Mouse (Mus musculus) C2C12 (cell line): ENCODE results near the gene Pef1. TPM values are rescaled to one million over a fixed set of nuclear protein-coding genes. Genes with fewer than 3 reads are reported as not detected.

Source experiments
- H3K27me3 ChIP-seq: one replicate; pipeline ENCODE4 v1.6.1; 2011; ENCODE audit not compliant: control insufficient read depth, insufficient read depth, insufficient read length
- H3K36me3 ChIP-seq: one replicate; pipeline ENCODE4 v1.6.1; 2011; ENCODE audit not compliant: control insufficient read depth, insufficient read depth
- H3K4me3 ChIP-seq: one replicate; pipeline ENCODE4 v1.5.1; 2011; ENCODE audit warnings: mild to moderate bottlenecking, control low read depth; ENCODE audit not compliant: poor library complexity, insufficient read depth, severe bottlenecking
- H3K79me2 ChIP-seq: one replicate; pipeline ENCODE4 v1.6.1; 2011; ENCODE audit not compliant: control insufficient read depth, insufficient read depth
- H3K79me3 ChIP-seq: one replicate; pipeline ENCODE4 v1.6.1; 2011; ENCODE audit warnings: low read depth, control low read depth
- H3ac ChIP-seq: one replicate; pipeline ENCODE3; 2011; ENCODE audit warnings: low read depth; ENCODE audit not compliant: control insufficient read depth, insufficient read length
- CEBPB ChIP-seq: IDR thresholded peaks from one replicate; pipeline ENCODE4 v1.6.1; 2011; ENCODE audit warnings: low read depth, mild to moderate bottlenecking, control low read depth, moderate library complexity
- CTCF ChIP-seq: IDR thresholded peaks from one replicate; pipeline ENCODE4 v1.5.1; 2011; ENCODE audit not compliant: control insufficient read depth, insufficient read depth, insufficient read length
- FOSL1 ChIP-seq: IDR thresholded peaks from one replicate; pipeline ENCODE4 v1.8.0; 2011; ENCODE audit warnings: mild to moderate bottlenecking, low read length; ENCODE audit not compliant: poor library complexity, insufficient read depth, severe bottlenecking
- MAX ChIP-seq: IDR thresholded peaks from one replicate; pipeline ENCODE4 v1.6.1; 2011; ENCODE audit warnings: mild to moderate bottlenecking, control low read depth
- MYOD1 ChIP-seq: IDR thresholded peaks from one replicate; pipeline ENCODE4 v1.6.1; 2011; ENCODE audit warnings: low read depth; ENCODE audit not compliant: control insufficient read depth, insufficient read length
- MYOG ChIP-seq: IDR thresholded peaks from one replicate; pipeline ENCODE4 v1.6.1; 2011; ENCODE audit not compliant: control insufficient read depth, insufficient read length; ENCODE audit errors: extremely low read depth
- USF1 ChIP-seq: IDR thresholded peaks from one replicate; pipeline ENCODE4 v1.6.1; 2011; ENCODE audit warnings: low read depth, mild to moderate bottlenecking, control low read depth, moderate library complexity
- polyA plus RNA-seq: library from polyadenylated mRNA; unstranded; fragments of >200 nt; fragmentation: generic; extraction: Trizol; gene quantifications from one replicate; pipeline ENCODE4 v1.2.1, GENCODE M21; 2012; ENCODE audit warnings: missing spikeins

Gene Pef1
- polyA plus RNA-seq, 1 experiment = 49.7 TPM

- H3K4me3 ChIP-seq = no peak overlapping the region
- TF ChIP-seq USF1 = no peak
- TF ChIP-seq MYOD1 = no peak
- TF ChIP-seq FOSL1 = no peak
- no peak for TF ChIP-seq MAX
- TF ChIP-seq CEBPB = no peak
- no peak for TF ChIP-seq MYOG
- no peak for TF ChIP-seq CTCF
Measured at GRCm38 (mm10) chr4:130108929-130109328, 6.6 kb downstream of the Pef1 start.

GRCm38 (mm10) chr4:130109666-130110065, 7.3 kb downstream of the Pef1 start:
- H3K79me2 ChIP-seq = peaks cover 56% of the 10 kb centered on the region
- TF ChIP-seq FOSL1 (no peak), CTCF (no peak), USF1 (no peak), MYOD1 (no peak), CEBPB (no peak), MYOG (no peak), MAX (no peak)
- no peak overlapping the region for H3K4me3 ChIP-seq
- no peaks in the 10 kb centered on the region for H3K27me3 ChIP-seq
- no peak overlapping the region for H3ac ChIP-seq
- H3K79me3 ChIP-seq = peaks cover 14% of the 10 kb centered on the region
- H3K36me3 ChIP-seq = no peaks in the 10 kb centered on the region

More at GRCm38 (mm10) chr4:130108929-130109328, 6.6 kb downstream of the Pef1 start:
- peaks cover 14% of the 10 kb centered on the region for H3K79me3 ChIP-seq
- no peak overlapping the region for H3ac ChIP-seq
- H3K36me3 ChIP-seq = no peaks in the 10 kb centered on the region
- H3K27me3 ChIP-seq = no peaks in the 10 kb centered on the region
- H3K79me2 ChIP-seq = peaks cover 56% of the 10 kb centered on the region

- H3K79me3 ChIP-seq = peaks cover 14% of the 10 kb centered on the region
- H3K79me2 ChIP-seq = peaks cover 56% of the 10 kb centered on the region
- H3K4me3 ChIP-seq = no peak overlapping the region
- H3ac ChIP-seq = no peak overlapping the region
- peaks cover 4% of the 10 kb centered on the region for H3K36me3 ChIP-seq
- no peaks in the 10 kb centered on the region for H3K27me3 ChIP-seq
- TF ChIP-seq CTCF (no peak), USF1 (no peak), MAX (no peak), FOSL1 (no peak), MYOD1 (no peak), MYOG (no peak), CEBPB (no peak)
Measured at GRCm38 (mm10) chr4:130110091-130110490, 7.7 kb downstream of the Pef1 start.

- TF ChIP-seq MYOG = no peak
- peak; percentile 82 for TF ChIP-seq CEBPB
- peaks cover 56% of the 10 kb centered on the region for H3K79me2 ChIP-seq
- no peak overlapping the region for H3ac ChIP-seq
- H3K36me3 ChIP-seq = peaks cover 8% of the 10 kb centered on the region
- peaks cover 16% of the 10 kb centered on the region for H3K79me3 ChIP-seq
- no peaks in the 10 kb centered on the region for H3K27me3 ChIP-seq
- no peak overlapping the region for H3K4me3 ChIP-seq
Measured at GRCm38 (mm10) chr4:130112299-130112698, 9.9 kb downstream of the Pef1 start.

- no peaks in the 10 kb centered on the region for H3K27me3 ChIP-seq
- peaks cover 55% of the 10 kb centered on the region for H3K79me2 ChIP-seq
- H3ac ChIP-seq = no peak overlapping the region
- H3K36me3 ChIP-seq = peaks cover 8% of the 10 kb centered on the region
- no peak overlapping the region for H3K4me3 ChIP-seq
- TF ChIP-seq FOSL1 = no peak
- peaks cover 16% of the 10 kb centered on the region for H3K79me3 ChIP-seq
Measured at GRCm38 (mm10) chr4:130112732-130113131, 10.4 kb downstream of the Pef1 start.

- TF ChIP-seq CEBPB = no peak
- no peak for TF ChIP-seq MYOD1
- no peak for TF ChIP-seq MYOG
- no peak for TF ChIP-seq USF1
- TF ChIP-seq FOSL1 = no peak
- TF ChIP-seq CTCF = no peak
- TF ChIP-seq MAX = no peak
- H3K4me3 ChIP-seq = no peak overlapping the region
- H3ac ChIP-seq = no peak overlapping the region
- peaks cover 8% of the 10 kb centered on the region for H3K36me3 ChIP-seq
- H3K79me2 ChIP-seq = no peaks in the 10 kb centered on the region
- no peaks in the 10 kb centered on the region for H3K27me3 ChIP-seq
- H3K79me3 ChIP-seq = peaks cover 2% of the 10 kb centered on the region
Measured at GRCm38 (mm10) chr4:130120752-130121151, 18.4 kb downstream of the Pef1 start.
